Mouse (Mus musculus) regulatory T cell (primary cell): ENCODE results near the gene Gcsam.

Source experiments
- in situ Hi-C: fragments of 300-600 bp; cut with MboI, MseI; formaldehyde crosslinking; loops from one replicate; pipeline ENCODE4 v1.15.1; 2025; ENCODE audit warnings: high pct_unique_total_duplicates

Gene Gcsam

DNA sequence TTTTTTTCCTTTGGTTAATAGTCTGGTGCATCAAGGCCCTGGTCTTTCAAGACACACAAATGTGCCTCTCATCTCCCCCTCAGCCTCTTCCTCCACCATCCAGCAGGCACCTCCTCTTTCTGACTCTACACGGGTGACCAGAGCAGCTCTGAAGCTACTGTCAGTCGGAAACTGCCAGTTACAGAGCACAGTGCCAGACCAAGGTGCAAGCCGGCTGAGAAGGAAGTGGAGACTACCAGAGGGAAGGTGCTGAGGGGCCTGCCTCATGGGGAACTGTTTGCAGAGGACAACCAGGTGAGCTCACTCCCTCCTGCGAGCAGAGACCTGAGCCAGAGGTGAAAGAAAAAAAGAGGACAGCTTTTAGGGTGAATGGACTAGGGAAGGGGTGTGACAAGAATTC, at the start of gene Gcsam:
Gcsam (plus strand) TSS at position 114 of the 400 bp plus-strand sequence.
- in situ Hi-C loops: no loop called here

DNA sequence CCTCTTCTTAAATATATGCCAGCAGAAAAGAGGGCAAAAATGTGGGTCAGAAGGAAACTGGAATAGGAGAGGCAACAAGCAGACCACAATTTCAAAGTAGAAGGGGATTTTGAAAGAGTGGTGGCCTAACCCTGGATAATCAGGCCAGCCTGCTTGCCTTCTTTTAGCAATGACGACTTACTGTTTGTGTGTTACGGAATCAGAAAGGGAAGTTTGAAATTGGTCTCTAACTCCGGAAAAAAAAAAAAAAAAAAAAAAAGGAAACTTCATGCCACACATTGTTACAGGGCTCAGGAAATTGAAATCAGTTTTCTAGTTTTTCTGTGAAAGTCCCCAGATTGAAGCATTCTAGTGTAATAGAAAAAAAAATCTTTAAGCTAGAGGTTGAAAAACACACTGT, 48.4 kb upstream of the Gcsam start:
- in situ Hi-C loops: no loop called here

GRCm38 (mm10) chr16:45572307-45572706, 37.9 kb upstream of the Gcsam start:
- in situ Hi-C loops: no loop called here

DNA sequence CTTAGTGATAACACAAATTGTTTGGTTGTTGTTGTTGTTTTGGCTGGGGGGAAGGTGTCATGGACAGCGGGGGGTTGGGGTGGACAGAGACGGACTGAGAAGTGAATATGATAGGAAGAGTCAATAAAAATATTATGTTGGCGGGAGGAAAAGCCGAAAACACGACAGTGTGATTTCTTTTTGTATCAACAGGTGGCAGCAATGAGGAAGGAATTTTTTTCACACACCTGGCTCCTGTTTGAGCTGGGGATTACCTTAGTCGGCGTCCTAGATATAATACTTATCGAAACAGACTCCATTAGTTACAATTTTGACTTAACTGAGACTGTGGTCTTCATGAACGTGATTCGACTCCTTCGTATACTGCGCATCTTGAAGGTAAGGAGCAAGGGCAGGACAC, 30.3 kb upstream of the Gcsam start:
- in situ Hi-C loops: no loop called here

DNA sequence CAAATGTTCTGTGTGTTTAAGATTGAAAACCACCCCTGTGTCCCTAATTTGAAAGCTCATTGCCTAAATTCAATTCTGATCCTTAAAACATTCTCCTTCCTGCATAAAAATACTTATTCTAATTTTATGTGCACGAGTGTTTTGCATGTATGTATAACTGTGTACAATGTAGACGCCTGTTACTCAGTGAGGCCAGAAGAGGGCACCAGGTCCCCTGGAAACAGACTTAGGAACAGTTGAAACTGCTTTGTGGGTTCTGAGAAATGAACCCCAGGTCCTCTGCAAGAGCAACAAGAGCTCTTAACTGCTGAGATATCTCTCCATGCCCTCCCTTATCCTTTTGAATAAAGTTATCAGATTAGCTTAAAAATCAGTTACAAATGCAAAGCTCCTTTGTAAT, 27.7 kb upstream of the Gcsam start:
- in situ Hi-C loops: no loop called here

- in situ Hi-C loops: no loop called here
These were observed 16.5 kb upstream of the Gcsam start for GRCm38 (mm10) chr16:45593656-45594055.

DNA sequence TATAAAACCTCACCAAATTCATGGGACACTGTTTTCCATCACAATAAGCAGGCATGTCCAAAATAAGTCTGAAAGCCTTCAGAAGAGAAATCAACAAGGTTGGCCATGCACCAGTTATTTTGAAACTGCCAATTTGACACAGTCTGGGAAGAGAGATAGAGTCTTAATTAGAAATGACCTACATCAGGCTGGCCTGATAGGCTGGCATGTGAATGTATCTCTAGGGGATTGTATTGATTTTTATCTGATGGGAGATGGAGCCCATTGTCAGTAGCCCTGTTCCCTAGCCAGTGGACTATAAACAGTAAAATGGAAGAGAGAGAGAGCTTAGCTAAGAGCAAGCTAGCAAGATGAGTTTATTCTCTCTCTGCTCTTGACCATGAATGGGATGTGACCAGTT, 14.7 kb upstream of the Gcsam start:
- in situ Hi-C loops: no loop called here

DNA sequence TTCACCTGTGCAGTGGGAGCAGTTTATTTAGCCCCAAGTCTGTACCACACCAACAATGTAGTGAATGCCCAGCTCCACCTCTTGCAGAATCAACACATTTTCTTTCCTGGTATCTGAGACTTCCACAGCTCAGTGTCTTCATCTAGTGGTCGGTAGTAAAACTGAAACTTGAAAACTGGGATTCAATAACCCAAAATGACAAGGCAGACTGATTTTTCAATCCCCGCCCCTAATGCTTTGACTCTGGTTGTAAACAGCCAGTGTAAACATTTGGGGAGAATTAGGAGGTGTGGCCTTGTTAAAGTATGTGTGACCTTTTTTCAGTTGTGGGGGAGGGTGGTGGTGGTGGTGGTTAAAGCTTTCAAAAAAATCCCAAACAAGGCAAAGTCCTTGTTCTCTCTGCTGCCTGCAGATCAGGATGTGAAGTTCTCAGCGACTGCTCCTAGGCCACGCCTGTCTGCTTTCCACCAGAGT, 1.7 kb upstream of the Gcsam start:
- in situ Hi-C loops: loop anchor here (5.0 kb wide), 1 partner anchor 69 kb away; no protein-coding TSS in a partner anchor

DNA sequence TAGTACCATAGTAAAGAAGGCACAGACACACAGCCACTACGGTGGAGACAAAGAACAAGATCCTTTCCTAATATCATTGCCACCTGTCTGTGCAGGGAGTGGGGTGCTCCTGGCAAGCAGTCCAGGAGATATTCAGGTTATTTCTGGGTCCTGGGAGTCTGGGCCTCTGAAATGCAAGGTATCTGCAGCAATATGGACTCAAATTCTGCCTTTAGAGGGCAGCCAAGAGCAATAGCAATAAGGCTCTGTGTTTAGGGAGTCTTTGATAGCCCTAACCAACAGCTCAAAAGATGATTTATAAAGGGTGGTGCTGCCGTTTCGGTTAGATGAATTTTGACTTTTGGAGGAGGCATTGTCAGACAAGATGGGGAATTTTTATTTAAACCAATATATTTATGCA, 880 bp upstream of the Gcsam start:
- in situ Hi-C loops: loop anchor here (5.0 kb wide), 1 partner anchor 68 kb away; no protein-coding TSS in a partner anchor

DNA sequence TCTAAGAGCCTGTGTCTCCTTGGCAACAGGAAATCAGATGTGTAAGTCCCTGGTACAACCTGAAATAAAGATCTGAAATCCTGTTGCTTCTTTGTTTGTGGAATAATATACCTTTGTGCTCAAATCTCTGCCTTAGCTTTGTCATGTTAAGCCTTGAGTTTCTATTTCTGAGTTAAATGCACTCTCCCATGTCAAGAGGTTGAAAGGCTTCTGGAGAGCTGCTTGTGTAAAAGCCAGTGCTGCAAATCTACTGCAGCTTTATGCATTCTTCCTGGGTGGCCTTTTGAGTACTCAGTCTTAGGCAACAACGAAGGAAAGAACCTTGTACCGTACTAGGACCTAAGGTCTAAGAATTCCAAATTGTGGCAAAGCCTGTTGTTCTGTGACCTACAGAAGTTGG, 3.1 kb downstream of the Gcsam start:
- in situ Hi-C loops: no loop called here

DNA sequence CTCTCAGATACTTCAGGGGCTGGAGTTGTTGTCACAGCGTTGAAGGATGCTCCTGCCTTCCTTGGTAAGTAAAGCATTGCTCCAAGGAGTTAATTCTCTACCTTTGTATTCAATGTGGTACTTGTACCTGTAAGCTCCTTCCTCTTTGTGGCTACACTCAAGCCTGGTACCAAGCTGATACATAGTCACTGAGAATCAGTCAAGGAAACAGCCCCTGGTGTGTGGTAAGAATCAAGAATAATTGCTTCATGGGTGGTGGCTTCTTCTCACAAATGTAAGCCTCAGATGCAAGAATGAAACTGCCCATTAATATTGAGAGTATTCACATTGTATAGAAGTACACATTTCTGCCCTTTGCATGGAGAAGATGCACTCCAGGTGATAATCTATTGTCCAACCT, 5.8 kb downstream of the Gcsam start:
- in situ Hi-C loops: no loop called here

GRCm38 (mm10) chr16:45619751-45620375, 9.7 kb downstream of the Gcsam start:
- in situ Hi-C loops: no loop called here

GRCm38 (mm10) chr16:45623230-45623629, 13.1 kb downstream of the Gcsam start:
- in situ Hi-C loops: no loop called here

DNA sequence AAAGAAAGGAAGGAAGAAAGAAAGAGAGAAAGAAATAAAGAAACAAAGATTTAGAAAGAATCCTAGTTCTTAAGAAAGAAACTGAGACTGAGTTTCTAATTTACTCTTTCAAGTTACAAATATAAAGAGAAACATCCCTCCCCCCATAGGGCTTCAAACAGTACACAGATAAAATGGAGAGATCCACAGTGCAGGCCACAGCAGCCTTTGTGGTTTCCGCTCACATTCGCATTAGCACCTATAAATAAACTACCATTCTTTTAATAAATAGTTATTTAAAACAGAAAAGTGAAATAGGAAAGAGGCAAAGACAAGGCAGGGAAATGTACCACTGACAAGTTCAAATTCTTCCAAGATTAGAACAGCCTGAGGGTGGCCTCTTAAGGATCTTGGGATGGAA, 14.6 kb downstream of the Gcsam start:
- in situ Hi-C loops: no loop called here

DNA sequence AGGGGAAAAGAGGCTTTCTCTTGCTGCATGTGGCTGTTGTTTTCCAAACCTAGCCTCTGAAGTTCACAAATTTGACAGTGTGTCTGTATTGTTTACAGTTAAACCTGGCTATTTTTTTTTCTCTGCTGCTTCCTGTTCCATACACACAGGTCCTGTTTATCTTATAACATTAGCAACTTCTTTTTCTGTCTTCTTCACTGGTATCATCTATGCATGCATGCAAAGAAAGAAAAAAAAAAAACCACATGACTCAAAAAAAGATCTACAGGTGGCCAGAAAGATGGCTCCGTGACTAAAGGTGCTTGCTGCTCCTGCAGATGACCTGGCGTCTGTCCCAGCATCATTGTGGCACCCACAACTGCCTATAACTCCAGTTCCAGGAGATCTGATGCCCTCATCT, 15.2 kb downstream of the Gcsam start:
- in situ Hi-C loops: no loop called here

DNA sequence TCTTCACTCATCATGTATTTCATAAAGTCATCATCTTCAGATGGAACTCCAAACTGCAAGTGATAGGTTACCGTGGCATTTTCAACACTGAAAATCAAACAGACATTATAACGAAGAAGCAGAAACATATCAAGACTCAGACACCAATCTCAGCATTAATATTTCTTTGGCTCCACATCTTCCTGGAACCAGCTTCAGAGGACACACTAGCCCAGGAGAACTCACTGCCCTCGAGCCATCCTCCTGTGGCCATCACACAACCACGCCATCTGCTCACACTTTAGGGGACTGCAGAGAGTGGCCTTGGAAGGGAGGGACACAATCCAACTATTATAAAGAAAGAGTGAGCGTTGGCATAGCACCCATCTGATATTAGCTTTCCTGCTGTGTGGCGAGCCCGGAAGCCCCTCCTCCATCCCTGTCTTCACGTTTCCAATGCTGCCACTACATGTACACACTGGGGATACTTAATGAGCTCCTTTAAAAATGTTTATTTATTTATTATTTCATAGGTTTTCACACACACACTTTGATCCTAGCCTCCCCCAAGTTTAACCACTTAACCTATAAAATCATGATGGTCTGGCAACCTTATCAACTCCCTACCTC, 19.4 kb downstream of the Gcsam start:
- in situ Hi-C loops: loop anchor here (5.0 kb wide), 1 partner anchor 432 kb away; no protein-coding TSS in a partner anchor

- in situ Hi-C loops: loop anchor here (5.0 kb wide), 1 partner anchor 433 kb away; no protein-coding TSS in a partner anchor
These were observed 20.3 kb downstream of the Gcsam start for GRCm38 (mm10) chr16:45630347-45630960.

- in situ Hi-C loops: loop anchor here (5.0 kb wide), 1 partner anchor 435 kb away; no protein-coding TSS in a partner anchor
These were observed 22.2 kb downstream of the Gcsam start for GRCm38 (mm10) chr16:45632420-45632819.

DNA sequence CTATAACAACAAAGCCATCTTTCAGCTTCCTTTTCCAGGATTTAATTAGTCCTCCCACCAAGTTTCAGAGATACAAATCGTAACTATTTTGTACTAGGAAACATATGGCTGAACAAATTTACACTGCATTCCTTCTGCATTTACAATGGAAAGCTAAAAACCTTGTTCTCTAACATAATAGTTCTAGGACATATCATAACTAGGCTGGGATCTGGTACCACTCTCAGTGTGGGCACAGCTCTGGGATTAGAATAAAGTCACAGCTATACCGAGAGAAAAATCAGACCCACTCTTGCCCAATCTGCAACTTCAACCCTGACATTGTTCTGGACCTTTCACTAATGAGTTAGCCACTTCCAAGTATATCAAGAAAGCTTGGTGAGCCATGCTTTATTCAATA, 25.6 kb downstream of the Gcsam start:
- in situ Hi-C loops: no loop called here

DNA sequence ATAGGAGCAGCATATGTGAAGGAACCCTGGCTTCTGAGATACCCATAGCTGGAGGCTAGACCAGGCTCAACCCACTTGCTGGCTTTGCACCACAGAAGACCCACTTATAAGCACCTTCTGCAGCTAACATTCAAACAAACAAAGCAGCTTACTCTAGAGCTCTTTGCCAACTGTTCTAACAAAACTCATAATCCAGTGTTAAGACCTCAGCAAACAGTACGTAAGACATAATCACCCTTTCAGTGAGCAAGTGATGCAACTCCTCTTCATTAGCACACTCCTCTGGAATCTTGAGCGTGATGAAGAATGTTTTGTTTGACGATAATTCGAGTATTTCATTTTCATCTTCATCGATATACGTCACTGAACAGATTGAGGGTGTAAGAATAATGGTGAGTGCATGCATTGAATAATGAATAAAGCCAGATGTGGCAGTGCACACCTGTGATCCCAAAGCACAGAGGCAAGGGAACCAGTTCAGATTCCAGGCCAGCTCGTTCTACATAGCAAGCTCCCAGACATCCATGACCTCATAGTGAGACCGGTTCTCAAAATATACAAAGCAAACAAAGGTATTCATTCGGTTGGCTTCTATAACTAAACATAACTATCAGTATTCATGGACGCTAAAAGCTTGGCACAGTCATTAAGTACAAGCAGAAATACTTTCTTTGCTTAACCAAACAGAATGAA, 30.0 kb downstream of the Gcsam start:
- in situ Hi-C loops: no loop called here

GRCm38 (mm10) chr16:45641301-45641700, 31.1 kb downstream of the Gcsam start:
- in situ Hi-C loops: no loop called here

GRCm38 (mm10) chr16:45643944-45644343, 33.8 kb downstream of the Gcsam start:
- in situ Hi-C loops: no loop called here
